Mouse (Mus musculus) skeletal muscle tissue, adult 2 months (tissue): Measurements from ENCODE around the gene Defb36.

Experiments
- DNase-seq: peaks from one replicate; pipeline ENCODE4 v3.0.0-alpha.2; 2012; ENCODE audit warnings: low read depth, low spot score

Gene Defb36

GRCm38 (mm10) chr2:152604057-152604456, at the start of gene Defb36:
Defb36 (plus strand) TSS chr2:152604327.
- DNase-seq, result no peak

GRCm38 (mm10) chr2:152556655-152557054, 47.5 kb upstream of the Defb36 start:
- DNase-seq, result no peak

GRCm38 (mm10) chr2:152569038-152569437, 35.1 kb upstream of the Defb36 start, which contains the start of gene Gm17416:
Gm17416 (plus strand) TSS chr2:152569338.
- no peak for DNase-seq

- DNase-seq, result no peak
Observed at GRCm38 (mm10) chr2:152569881-152570280, 34.2 kb upstream of the Defb36 start.

- DNase-seq, result no peak
Observed at GRCm38 (mm10) chr2:152570313-152570712, 33.8 kb upstream of the Defb36 start.

GRCm38 (mm10) chr2:152572114-152572794, 31.9 kb upstream of the Defb36 start, which contains the start of gene Defb21:
Defb21 (plus strand) TSS chr2:152572744.
- no peak for DNase-seq

- DNase-seq, result no peak
Observed at GRCm38 (mm10) chr2:152573484-152573883, 30.6 kb upstream of the Defb36 start.

GRCm38 (mm10) chr2:152580107-152580506, 24.0 kb upstream of the Defb36 start, which contains the start of gene Defb19:
Defb19 (minus strand) TSS chr2:152580312.
- DNase-seq, result no peak

GRCm38 (mm10) chr2:152580612-152581011, 23.5 kb upstream of the Defb36 start:
- DNase-seq, result no peak

GRCm38 (mm10) chr2:152586926-152587560, 17.1 kb upstream of the Defb36 start:
- DNase-seq, result no peak

- no peak for DNase-seq
Observed at GRCm38 (mm10) chr2:152588450-152588849, 15.7 kb upstream of the Defb36 start.

GRCm38 (mm10) chr2:152589021-152589420, 15.1 kb upstream of the Defb36 start:
- DNase-seq, result no peak

- DNase-seq, result no peak
Observed at GRCm38 (mm10) chr2:152599299-152599698, 4.8 kb upstream of the Defb36 start, which contains the start of gene Defb45. Defb45 (minus strand) TSS chr2:152599399.

- no peak for DNase-seq
Observed at GRCm38 (mm10) chr2:152600076-152600475, 4.1 kb upstream of the Defb36 start.

GRCm38 (mm10) chr2:152601275-152601960, 2.7 kb upstream of the Defb36 start:
- no peak for DNase-seq

- no peak for DNase-seq
Observed at GRCm38 (mm10) chr2:152607746-152608145, 3.6 kb downstream of the Defb36 start.

GRCm38 (mm10) chr2:152608719-152609118, 4.6 kb downstream of the Defb36 start:
- no peak for DNase-seq

GRCm38 (mm10) chr2:152612193-152612592, 8.1 kb downstream of the Defb36 start:
- no peak for DNase-seq

GRCm38 (mm10) chr2:152615563-152615962, 11.4 kb downstream of the Defb36 start:
- DNase-seq, result peak; percentile 59

GRCm38 (mm10) chr2:152616470-152616869, 12.3 kb downstream of the Defb36 start:
- DNase-seq, result no peak

GRCm38 (mm10) chr2:152617374-152617773, 13.2 kb downstream of the Defb36 start:
- DNase-seq, result no peak

GRCm38 (mm10) chr2:152620367-152621134, 16.4 kb downstream of the Defb36 start:
- DNase-seq, result peak; percentile 46
